Mouse (Mus musculus) left cerebral cortex, adult 9 months (tissue): ENCODE data around the gene Olfr171.
"Not testable (repeated sequence)": the region's sequence is repeated elsewhere in the genome, so short reads cannot be mapped to it uniquely, and the experiment has no call there.

ENCODE experiments used
- DNase-seq, 2 experiments: peaks; one replicate each; pipeline ENCODE4 v3.0.0; 2022; ENCODE audit warnings: low spot score in 2 of 2

The Olfr171 gene

DNA sequence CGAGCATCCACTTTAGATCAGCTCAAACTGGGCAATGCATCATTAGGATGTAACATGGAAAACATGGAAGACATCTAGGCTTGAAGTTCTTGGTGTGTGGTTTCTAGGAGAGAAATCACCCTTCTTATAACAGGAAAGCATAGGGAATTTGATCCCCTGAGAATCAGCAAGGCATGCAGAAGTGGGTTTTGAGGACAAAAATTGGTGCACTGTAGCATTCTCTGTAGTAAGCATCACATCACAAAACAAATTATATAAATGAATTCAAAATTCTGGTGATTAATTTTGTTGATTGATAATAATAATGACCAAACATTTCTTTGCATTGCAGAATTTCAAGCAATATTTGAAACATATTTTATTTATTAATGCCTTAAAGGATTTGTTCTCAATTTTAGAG is at the start of gene Olfr171:
Olfr171 (minus strand) TSS at position 101 of the 400 bp plus-strand sequence.
- DNase-seq = no peak

DNA sequence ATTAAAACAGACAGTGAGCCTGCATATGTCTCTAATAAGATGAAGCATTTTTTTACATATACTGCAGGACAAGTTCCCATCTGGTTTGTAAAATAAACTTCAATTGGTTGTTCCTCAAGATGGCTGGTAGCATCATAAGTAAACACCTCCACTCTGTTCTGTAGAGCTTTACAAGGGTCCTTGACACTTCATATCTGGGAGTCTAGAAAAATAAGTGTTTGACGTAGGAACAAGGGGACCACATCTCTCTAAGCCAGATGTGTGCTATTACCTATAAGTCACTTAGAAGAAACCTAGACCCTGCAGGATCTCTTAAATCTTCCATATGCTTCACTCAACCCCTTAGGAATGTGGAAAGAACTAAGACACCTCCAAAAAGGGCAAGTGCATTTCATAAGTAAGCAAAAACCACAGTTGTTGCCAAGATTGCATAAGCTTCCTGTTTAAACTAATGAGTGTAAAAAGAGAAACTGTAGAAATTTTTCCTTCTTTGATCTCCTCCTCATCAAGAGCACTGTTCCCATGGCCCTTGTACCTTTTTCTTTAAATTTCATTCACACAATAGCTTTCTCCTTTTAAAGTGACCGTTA is 41.1 kb upstream of the Olfr171 start:
- DNase-seq = no peak

DNA sequence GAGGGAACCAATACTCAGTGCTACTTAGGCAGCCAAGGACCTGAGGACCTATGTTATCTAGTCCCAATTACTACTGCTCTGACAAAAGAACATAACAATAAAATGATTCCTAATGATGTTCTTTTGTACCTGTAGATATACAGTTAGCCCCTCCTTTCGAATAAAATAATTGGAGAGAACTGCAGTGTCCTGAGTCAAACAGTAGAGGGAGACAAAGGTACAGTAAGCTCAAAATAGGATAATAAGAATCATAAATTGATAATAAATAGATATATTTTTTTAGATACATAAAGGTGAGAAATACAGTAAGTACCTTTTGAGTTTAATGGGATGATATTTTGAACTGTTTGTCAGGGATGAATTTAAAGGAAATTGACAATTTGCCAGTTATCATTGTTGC is 36.6 kb upstream of the Olfr171 start:
- DNase-seq = no peak

DNA sequence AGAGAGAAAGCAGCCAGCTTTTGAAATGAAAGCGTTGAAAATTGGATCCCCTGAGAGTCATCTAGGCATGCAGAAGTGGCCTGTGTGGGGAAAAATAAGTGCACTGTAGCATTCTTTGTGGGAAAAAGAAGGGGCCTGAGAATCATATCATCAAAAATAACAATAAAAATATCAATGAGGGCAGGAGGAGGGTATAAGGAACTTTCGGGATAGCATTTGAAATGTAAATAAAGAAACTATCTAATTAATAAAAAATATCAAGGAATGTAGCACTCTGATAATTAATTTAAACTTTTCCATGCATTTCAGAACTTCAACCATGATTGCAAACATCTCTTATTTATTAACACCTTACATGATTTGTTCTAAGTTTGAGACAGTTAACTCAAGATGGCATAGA is 17.9 kb downstream of the Olfr171 start, which contains the start of gene Olfr170:
Olfr170 (minus strand) TSS at position 101 of the 400 bp plus-strand sequence.
- DNase-seq = not testable (repeated sequence)

DNA sequence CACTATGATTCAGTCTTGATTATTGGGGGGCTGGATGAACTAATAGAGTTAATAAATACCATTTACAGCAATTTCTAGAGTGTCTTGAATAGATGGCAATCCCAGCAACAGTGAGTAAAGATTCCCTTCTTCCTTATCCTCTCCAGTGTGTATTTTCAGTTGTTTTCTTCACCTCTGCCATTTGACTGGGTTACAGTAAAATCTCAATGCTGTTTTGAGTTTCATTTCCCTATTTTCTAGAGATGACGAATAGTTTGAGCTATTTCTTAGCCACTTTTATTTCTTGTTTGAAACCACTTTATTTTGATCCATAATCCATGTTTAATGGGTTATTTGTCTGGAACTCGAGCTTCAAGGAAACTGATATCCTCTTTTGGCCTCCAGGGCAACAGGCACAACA is 26.6 kb downstream of the Olfr171 start:
- DNase-seq = no peak
